Mouse (Mus musculus) heart, embryonic 13.5 days (tissue): ENCODE results near the gene Slc9a9. TPM values are rescaled to one million over a fixed set of nuclear protein-coding genes. Genes with fewer than 3 reads are reported as not detected.
A peak's percentile ranks its signal among the peaks of the same experiment; 100 is the strongest.
"Not testable (repeated sequence)": the region's sequence is repeated elsewhere in the genome, so short reads cannot be mapped to it uniquely, and the experiment has no call there.

Source experiments
- ATAC-seq: fragments of 200-750 bp; cut with Nextera tagmentation; 2 replicates; pipeline ENCODE4 v1.8.0; 2017; ENCODE audit warnings: moderate TSS enrichment; ENCODE audit not compliant: insufficient number of reproducible peaks, low FRiP score, low TSS enrichment; ENCODE audit errors: extremely low read depth
- H3K27ac ChIP-seq: fragments of 300-500 bp; sonication (generic); replicated peaks from 2 replicates; pipeline ENCODE4 v1.5.1; 2015; ENCODE audit warnings: moderate library complexity, mild to moderate bottlenecking, inconsistent platforms
- H3K27me3 ChIP-seq: fragments of 300-500 bp; sonication (generic); replicated peaks from 2 replicates; pipeline ENCODE4 v1.6.1; 2015; ENCODE audit warnings: mild to moderate bottlenecking, inconsistent platforms
- H3K36me3 ChIP-seq: fragments of 300-500 bp; sonication (generic); 2 replicates; pipeline ENCODE4 v1.6.1; 2015; ENCODE audit warnings: mild to moderate bottlenecking, inconsistent platforms
- H3K4me1 ChIP-seq: fragments of 300-500 bp; sonication (generic); 2 replicates; pipeline ENCODE4 v1.6.1; 2015; ENCODE audit warnings: inconsistent platforms
- H3K4me2 ChIP-seq: fragments of 300-500 bp; sonication (generic); 2 replicates; pipeline ENCODE4 v1.6.1; 2015; ENCODE audit warnings: inconsistent platforms, mild to moderate bottlenecking, moderate library complexity
- H3K4me3 ChIP-seq: fragments of 300-500 bp; sonication (generic); 2 replicates; pipeline ENCODE4 v1.5.1; 2015; ENCODE audit warnings: moderate library complexity, mild to moderate bottlenecking, inconsistent platforms
- H3K9ac ChIP-seq: fragments of 300-500 bp; sonication (generic); 2 replicates; pipeline ENCODE4 v1.6.1; 2015; ENCODE audit warnings: inconsistent platforms, mild to moderate bottlenecking, moderate library complexity
- H3K9me3 ChIP-seq: fragments of 300-500 bp; sonication (generic); 2 replicates; pipeline ENCODE4 v1.6.1; 2016; ENCODE audit warnings: inconsistent platforms
- WGBS: fragments of 180-500 bp; shearing (Covaris S2); methylation state at CpG from one replicate; pipeline ENCODE4 v1.1.7; 2015; ENCODE audit warnings: mixed read lengths; 5-methylcytosine and 5-hydroxymethylcytosine counted together
- polyA plus RNA-seq: library from polyadenylated mRNA; unstranded; fragments of >200 nt; fragmentation: Nextera tagmentation; extraction: Ambion mirVana; gene quantifications from 2 replicates; pipeline ENCODE4 v1.2.1, GENCODE M21; 2015

The Slc9a9 gene
- polyA plus RNA-seq: 3.6 and 3.7 TPM in 2 replicates

DNA sequence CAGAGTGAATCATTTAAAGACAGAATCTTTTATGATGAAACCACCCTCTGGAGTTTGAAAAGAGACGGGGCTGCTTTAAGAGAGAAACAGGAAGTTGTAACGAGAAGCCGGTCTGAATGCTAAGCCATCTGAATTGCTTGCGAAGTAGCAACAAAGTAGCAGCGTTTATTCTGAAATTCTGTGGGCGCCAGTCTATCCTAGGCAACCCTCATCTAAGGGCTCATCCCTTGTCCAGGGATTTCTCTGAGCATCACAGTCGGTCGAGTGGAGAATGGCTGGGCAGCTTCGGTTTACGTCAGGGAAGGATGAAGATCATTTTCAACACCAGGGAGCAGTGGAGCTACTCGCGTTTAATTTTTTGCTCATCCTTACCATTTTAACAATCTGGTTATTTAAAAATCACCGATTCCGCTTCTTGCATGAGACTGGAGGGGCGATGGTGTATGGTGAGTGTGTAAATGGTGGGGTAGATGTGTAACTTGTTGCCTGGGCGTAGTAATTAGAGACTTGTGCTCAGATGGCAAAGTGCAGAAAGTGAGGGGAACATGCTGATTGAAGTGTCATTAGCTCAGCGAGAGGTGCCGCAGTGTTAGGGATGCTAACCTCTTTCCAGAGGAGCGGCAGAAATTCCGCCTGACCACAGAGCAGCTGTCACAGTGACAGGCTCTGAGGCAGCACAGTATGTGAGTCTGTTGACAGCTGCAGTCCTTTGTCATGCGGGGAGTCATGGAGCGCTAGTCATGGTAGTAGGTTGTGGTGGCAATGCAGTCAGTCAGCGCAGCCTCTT is at the start of gene Slc9a9:
Gene Slc9a9 (plus strand): TSS at position 119 of the 787 bp plus-strand sequence.
- 0 out of 2 replicates have a peak, but pooled peaks have one; percentile 46 for ATAC-seq
- peak within 1 kb of the TSS; percentile 63 for H3K4me3 ChIP-seq
- WGBS: 2% methylated on average over 23 of the region's 23 CpGs

DNA sequence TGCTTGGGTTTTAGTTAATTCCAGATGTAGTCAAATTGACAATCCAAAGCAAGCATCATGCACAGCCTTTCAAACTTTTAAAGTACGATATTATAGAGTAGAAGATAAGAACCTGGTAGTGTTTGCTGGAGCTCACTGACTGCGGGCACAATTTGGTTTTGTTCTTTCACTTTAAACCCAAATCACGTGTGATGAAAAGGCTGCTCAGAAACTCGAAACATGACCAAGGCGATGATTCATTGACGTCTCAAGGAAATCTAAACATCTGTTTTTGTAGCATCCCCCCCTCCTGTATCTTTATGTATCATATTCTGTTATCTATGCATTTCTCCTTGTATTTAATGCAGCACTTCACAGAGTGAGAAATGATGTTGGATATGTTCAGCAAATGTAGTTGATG is 49.4 kb upstream of the Slc9a9 start:
- Histone ChIP-seq H3K36me3 (no peaks in the 10 kb centered on the region), H3K4me3 (no peak overlapping the region), H3K4me2 (no peak overlapping the region), H3K27me3 (no peaks in the 10 kb centered on the region), H3K9ac (no peak overlapping the region), H3K4me1 (peaks cover 34% of the 10 kb centered on the region), H3K9me3 (no peaks in the 10 kb centered on the region), H3K27ac (no peak overlapping the region)
- ATAC-seq: no peak
- 75% methylated on average over 6 of the region's 6 CpGs for WGBS

More for the DNA sequence above, at the start of gene Slc9a9:
- Histone ChIP-seq H3K27ac (peak within 1 kb of the TSS; percentile 44), H3K9me3 (no peaks in the 10 kb centered on the region), H3K4me1 (peaks cover 10% of the 10 kb centered on the region), H3K4me2 (peak within 1 kb of the TSS; percentile 85), H3K9ac (peak within 1 kb of the TSS; percentile 77), H3K27me3 (no peaks in the 10 kb centered on the region), H3K36me3 (no peaks in the 10 kb centered on the region)

DNA sequence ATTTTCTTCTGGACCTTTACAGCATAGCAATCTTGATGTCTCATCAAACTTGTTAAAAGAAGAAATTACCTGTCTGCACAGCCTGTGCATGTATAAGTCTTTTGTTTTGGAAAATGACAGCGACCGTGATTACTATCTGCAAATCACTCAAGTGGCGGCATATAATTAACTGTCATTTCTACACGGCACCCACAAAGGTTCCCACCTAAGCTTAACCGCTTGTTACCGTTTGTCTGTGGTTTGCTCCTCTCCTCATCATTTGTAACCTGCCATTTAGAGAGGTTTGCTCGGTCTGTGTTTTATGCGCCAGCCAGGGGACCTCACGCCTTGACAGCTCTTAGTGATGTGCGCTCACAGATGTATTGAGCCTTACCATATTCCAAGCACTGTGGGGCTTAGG is 48.9 kb upstream of the Slc9a9 start:
- no peak overlapping the region for H3K9ac ChIP-seq
- H3K36me3 ChIP-seq: no peaks in the 10 kb centered on the region
- H3K9me3 ChIP-seq: no peaks in the 10 kb centered on the region
- no peak overlapping the region for H3K4me2 ChIP-seq
- 83% methylated on average over 10 of the region's 10 CpGs for WGBS
- ATAC-seq: no peak
- no peak overlapping the region for H3K4me3 ChIP-seq
- H3K4me1 ChIP-seq: peaks cover 29% of the 10 kb centered on the region
- no peak overlapping the region for H3K27ac ChIP-seq
- H3K27me3 ChIP-seq: no peaks in the 10 kb centered on the region

DNA sequence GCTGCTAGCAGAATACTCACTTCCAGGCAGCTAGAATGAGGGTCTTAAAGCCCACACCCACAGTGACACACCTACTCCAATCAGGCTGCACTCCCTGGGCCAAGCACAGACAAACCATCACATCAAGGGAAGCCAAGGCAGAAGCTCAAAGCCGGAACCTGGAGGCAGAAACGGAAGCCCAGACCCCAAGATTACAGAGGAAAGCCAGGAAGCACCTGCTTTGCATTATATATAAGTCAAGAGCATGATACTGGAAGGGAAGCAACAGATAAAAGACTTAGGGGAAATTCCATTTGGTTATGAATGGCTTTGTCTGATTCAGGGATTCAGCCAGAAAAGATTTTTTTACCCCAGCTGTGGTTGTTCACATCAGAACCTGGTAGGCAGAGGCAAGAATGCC is 47.8 kb upstream of the Slc9a9 start:
- peaks cover 24% of the 10 kb centered on the region for H3K4me1 ChIP-seq
- no peak overlapping the region for H3K4me2 ChIP-seq
- 0 out of 2 replicates have a peak overlapping the region, but pooled peaks have one; percentile 12 for H3K27ac ChIP-seq
- no peaks in the 10 kb centered on the region for H3K27me3 ChIP-seq
- no peak overlapping the region for H3K4me3 ChIP-seq
- no peaks in the 10 kb centered on the region for H3K9me3 ChIP-seq
- no peaks in the 10 kb centered on the region for H3K36me3 ChIP-seq
- ATAC-seq: no peak
- no peak overlapping the region for H3K9ac ChIP-seq
- 35% methylated on average over 2 of the region's 2 CpGs for WGBS

DNA sequence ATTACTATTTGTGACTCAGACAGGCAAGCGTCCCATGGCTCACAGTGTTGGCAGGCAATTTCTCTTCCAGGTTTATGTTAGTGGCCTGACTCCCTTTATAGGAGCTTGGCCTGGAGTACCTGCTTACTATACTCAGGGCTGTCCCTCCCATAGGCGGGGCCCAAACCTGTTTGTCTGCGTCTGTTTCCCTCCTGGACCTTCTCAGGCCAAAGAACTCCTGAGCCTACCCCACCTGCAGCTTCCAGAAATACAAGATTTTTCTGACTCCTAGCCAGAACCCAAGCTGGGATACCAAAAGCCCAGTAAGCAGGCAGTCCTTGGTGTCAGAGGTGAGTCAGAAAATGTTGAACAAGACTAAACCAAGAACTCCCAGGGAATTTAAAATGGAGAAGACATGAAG is 43.0 kb upstream of the Slc9a9 start:
- no peaks in the 10 kb centered on the region for H3K9me3 ChIP-seq
- 76% methylated on average over 3 of the region's 3 CpGs for WGBS
- H3K4me3 ChIP-seq: no peak overlapping the region
- H3K27ac ChIP-seq: no peak overlapping the region
- no peak overlapping the region for H3K9ac ChIP-seq
- no peaks in the 10 kb centered on the region for H3K27me3 ChIP-seq
- no peak for ATAC-seq
- no peak overlapping the region for H3K4me2 ChIP-seq
- H3K36me3 ChIP-seq: no peaks in the 10 kb centered on the region
- peaks cover 9% of the 10 kb centered on the region for H3K4me1 ChIP-seq

DNA sequence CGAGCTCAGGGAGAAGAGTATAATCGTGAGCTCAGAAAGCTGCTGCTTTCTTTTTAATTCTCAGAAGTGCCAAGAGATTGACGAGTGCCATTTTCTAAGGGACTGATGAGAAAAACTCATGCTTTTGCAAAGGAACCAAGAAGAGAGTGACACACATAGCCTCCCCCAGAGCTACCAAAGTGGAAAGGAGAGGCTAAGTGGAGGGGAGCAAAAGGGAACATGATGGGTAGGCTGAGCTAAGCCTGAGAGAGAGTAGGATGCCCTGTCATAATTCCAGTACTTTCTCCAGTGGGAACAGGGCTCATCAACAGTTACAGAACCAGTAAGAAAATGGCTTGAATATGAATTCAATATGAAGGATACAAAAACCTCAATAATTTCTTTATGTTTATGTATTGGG is 40.8 kb upstream of the Slc9a9 start:
- no peaks in the 10 kb centered on the region for H3K9me3 ChIP-seq
- no peak for ATAC-seq
- no peak overlapping the region for H3K27ac ChIP-seq
- no peak overlapping the region for H3K9ac ChIP-seq
- WGBS: 76% methylated on average over 3 of the region's 3 CpGs
- H3K4me3 ChIP-seq: no peak overlapping the region
- H3K4me1 ChIP-seq: no peaks in the 10 kb centered on the region
- H3K36me3 ChIP-seq: no peaks in the 10 kb centered on the region
- no peaks in the 10 kb centered on the region for H3K27me3 ChIP-seq
- no peak overlapping the region for H3K4me2 ChIP-seq

DNA sequence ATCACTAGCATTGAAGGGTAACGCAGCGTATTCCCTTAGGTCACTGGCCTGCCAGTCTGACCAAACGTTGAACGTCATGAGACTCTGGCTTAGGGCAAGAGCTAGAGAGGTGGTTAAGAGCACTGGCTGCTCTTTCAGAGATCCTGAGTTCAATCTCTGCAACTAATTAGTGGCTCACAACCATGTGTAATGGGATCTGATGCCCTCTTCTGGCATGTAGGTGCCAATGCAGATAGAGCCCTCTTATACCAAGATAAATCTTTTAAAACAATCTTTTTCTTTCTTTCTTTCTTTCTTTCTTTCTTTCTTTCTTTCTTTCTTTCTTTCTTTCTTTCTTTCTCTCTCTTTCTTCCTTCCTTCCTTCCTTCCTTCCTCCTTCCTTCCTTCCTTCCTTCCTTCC is 35.4 kb upstream of the Slc9a9 start:
- not testable (repeated sequence) for ATAC-seq, H3K4me1 ChIP-seq, H3K9me3 ChIP-seq, H3K4me2 ChIP-seq, H3K27ac ChIP-seq, H3K4me3 ChIP-seq, H3K9ac ChIP-seq, H3K27me3 ChIP-seq, H3K36me3 ChIP-seq
- 93% methylated on average over 4 of the region's 4 CpGs for WGBS

DNA sequence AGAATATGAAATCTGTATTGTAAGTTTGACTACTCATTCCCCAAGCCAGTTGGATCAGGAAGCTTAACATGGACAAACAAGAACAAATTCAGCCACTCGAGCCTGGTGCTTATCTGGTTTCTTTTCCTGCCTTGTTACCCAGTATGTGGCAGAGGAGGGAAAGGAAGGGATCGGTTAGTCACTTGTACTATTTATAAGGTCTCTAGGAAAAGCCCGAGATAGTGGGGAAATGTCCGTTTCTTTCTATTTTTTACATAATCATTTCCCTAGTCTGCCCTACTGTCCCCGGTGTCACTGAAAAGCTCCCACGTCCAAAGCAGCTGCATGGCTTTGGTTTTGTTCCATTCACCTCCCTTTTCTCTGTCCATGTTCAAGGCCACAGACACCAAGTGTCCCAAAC is 24.1 kb upstream of the Slc9a9 start:
- no peaks in the 10 kb centered on the region for H3K27me3 ChIP-seq
- no peaks in the 10 kb centered on the region for H3K9me3 ChIP-seq
- WGBS: 29% methylated on average over 6 of the region's 6 CpGs
- H3K4me2 ChIP-seq: no peak overlapping the region
- H3K9ac ChIP-seq: no peak overlapping the region
- no peak for ATAC-seq
- H3K4me3 ChIP-seq: no peak overlapping the region
- no peaks in the 10 kb centered on the region for H3K36me3 ChIP-seq
- H3K27ac ChIP-seq: no peak overlapping the region
- peaks cover 11% of the 10 kb centered on the region for H3K4me1 ChIP-seq

DNA sequence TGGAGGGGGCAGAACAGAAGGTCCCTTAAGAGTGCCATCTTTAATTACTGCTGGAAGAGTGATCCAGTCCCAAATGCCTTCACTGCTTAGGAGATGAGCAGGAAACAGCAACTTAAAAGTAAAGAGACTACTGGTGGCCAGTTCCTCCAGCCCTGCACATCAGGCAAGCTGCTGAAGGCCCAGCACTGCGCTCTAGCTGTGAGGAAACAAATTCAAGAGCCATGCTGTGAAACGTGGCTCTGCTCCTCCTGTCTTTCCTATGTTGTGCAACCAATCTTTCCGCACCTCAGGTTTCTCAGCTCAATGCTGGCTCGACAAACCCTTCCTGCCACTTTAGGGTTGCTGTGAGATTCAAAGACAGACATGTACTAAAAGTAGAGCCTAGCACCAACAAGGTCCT is 22.3 kb upstream of the Slc9a9 start:
- no peak overlapping the region for H3K4me2 ChIP-seq

DNA sequence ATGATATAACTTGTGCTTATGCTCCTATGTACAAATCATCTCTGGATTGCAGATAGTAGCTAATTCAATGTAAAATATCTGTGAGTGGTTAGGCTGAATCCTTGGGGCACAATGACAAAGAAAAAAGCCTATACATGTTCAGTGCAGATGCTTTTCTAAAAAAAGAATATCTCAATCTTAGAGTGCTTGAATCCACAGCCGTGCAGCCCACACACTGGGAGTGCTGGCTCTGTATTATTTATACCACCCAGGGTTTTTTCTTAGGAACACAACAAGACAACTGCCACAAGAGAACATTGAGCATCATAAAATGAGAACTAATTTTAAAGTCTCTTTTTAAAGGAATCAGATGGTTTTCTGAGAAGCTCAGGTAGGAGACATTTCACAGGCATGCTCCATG is 19.7 kb upstream of the Slc9a9 start:
- no peak for ATAC-seq
- Histone ChIP-seq H3K36me3 (no peaks in the 10 kb centered on the region), H3K4me1 (peaks cover 11% of the 10 kb centered on the region), H3K9ac (no peak overlapping the region), H3K4me2 (no peak overlapping the region), H3K9me3 (no peaks in the 10 kb centered on the region), H3K27me3 (no peaks in the 10 kb centered on the region), H3K4me3 (no peak overlapping the region), H3K27ac (no peak overlapping the region)
- 38% methylated on average over 1 of the region's 1 CpGs for WGBS

More for the DNA sequence above, 22.3 kb upstream of the Slc9a9 start:
- Histone ChIP-seq H3K4me3 (no peak overlapping the region), H3K27me3 (no peaks in the 10 kb centered on the region), H3K9me3 (no peaks in the 10 kb centered on the region), H3K27ac (no peak overlapping the region), H3K36me3 (no peaks in the 10 kb centered on the region), H3K9ac (no peak overlapping the region), H3K4me1 (peaks cover 11% of the 10 kb centered on the region)
- WGBS: 46% methylated on average over 4 of the region's 4 CpGs
- no peak for ATAC-seq

DNA sequence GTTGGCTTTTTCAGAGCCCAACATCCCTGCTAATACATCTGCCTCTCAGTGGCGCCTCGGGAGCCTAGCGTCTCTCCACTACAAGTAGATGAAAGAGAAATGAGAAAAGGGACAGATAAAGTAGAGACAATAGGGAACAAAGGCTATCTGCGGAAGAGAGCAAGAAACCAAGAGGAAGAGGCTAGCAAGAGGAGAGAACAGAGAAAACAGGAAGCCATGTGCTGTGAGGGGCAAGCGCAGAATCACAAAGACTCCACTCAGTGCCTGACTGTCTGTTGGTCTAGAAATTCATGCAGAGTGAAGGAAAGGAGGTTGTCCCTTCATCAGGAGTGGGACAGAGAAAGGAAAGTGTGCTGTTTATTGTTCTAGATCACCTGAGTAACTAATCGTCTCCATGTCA is 16.5 kb upstream of the Slc9a9 start:
- H3K9me3 ChIP-seq: no peaks in the 10 kb centered on the region
- H3K9ac ChIP-seq: no peak overlapping the region
- no peaks in the 10 kb centered on the region for H3K27me3 ChIP-seq
- no peak overlapping the region for H3K4me2 ChIP-seq
- 75% methylated on average over 6 of the region's 6 CpGs for WGBS
- H3K4me3 ChIP-seq: no peak overlapping the region
- no peak for ATAC-seq
- no peaks in the 10 kb centered on the region for H3K4me1 ChIP-seq
- no peaks in the 10 kb centered on the region for H3K36me3 ChIP-seq
- no peak overlapping the region for H3K27ac ChIP-seq

DNA sequence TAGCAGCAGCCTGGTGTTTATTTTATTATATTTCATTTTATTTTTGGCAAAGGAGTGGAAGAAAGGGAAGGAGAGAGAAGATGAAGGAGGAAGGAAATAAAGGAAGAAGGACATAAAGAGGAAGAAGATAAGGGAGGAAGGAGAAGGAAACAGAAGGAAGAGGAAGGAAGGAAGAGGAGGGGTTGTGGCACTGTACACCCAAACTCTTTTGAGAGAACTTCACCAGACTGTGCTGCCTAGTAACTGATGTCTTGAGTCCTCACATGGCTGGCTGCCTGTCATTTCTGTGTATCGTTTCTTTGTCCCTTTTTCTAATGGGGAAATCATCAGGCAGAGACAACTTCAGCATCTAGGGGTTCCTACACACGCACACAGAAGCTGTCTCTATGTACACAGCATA is 15.9 kb upstream of the Slc9a9 start:
- Histone ChIP-seq H3K4me3 (no peak overlapping the region), H3K36me3 (no peaks in the 10 kb centered on the region), H3K27me3 (no peaks in the 10 kb centered on the region), H3K27ac (no peak overlapping the region), H3K4me1 (no peaks in the 10 kb centered on the region), H3K4me2 (no peak overlapping the region), H3K9ac (no peak overlapping the region), H3K9me3 (no peaks in the 10 kb centered on the region)
- no peak for ATAC-seq
- WGBS: 73% methylated on average over 2 of the region's 2 CpGs
